Mouse (Mus musculus): Measurements from ENCODE around the gene Mlx. TPM values are rescaled to one million over a fixed set of nuclear protein-coding genes. Genes with fewer than 3 reads are reported as not detected.

Mlx gene
- polyA plus RNA-seq, 1 experiment: 20.3 TPM

GRCm38 (mm10) chr11:101130056-101130756 lies 43.1 kb downstream of the Mlx start:
- Histone ChIP-seq H3K4me1 (ENCODE audit: control insufficient read depth, insufficient read depth, insufficient read length) (no peaks in the 10 kb centered on the region), H3K36me3 (ENCODE audit: control insufficient read depth, insufficient read depth, low read length) (peaks cover 8% of the 10 kb centered on the region; the same call in 1 of the 2 replicates), H3K27me3 (ENCODE audit: control insufficient read depth, insufficient read depth, low read length) (no peaks in the 10 kb centered on the region), H3K4me3 (ENCODE audit: extremely low read depth, insufficient read depth, insufficient read length) (no peak overlapping the region), H3K27ac (ENCODE audit: insufficient read depth, low read length) (no peak overlapping the region)
- TF ChIP-seq CTCF (IDR thresholded peaks at IDR 0.05; ENCODE audit: extremely low read depth, insufficient read depth, insufficient read length, insufficient replicate concordance) (no peak), POLR2A (IDR thresholded peaks at IDR 0.05; ENCODE audit: low read depth, low read length) (no peak)
- no peak for DNase-seq (ENCODE audit: low read depth in 1 of 2, low spot score in 2 of 2)
- WGBS: 60% methylated on average over 18 of the region's 18 CpGs

GRCm38 (mm10) chr11:101131187-101131586 lies 44.1 kb downstream of the Mlx start:
- Histone ChIP-seq H3K27ac (ENCODE audit: insufficient read depth, low read length) (no peak overlapping the region), H3K4me3 (ENCODE audit: extremely low read depth, insufficient read depth, insufficient read length) (no peak overlapping the region), H3K4me1 (ENCODE audit: control insufficient read depth, insufficient read depth, insufficient read length) (no peaks in the 10 kb centered on the region), H3K27me3 (ENCODE audit: control insufficient read depth, insufficient read depth, low read length) (no peaks in the 10 kb centered on the region), H3K36me3 (ENCODE audit: control insufficient read depth, insufficient read depth, low read length) (peaks cover 5% of the 10 kb centered on the region; the same call in 1 of the 2 replicates)
- no peak for DNase-seq (ENCODE audit: low read depth in 1 of 2, low spot score in 2 of 2)
- 89% methylated on average over 2 of the region's 2 CpGs for WGBS
- TF ChIP-seq CTCF (IDR thresholded peaks at IDR 0.05; ENCODE audit: extremely low read depth, insufficient read depth, insufficient read length, insufficient replicate concordance) (no peak), POLR2A (IDR thresholded peaks at IDR 0.05; ENCODE audit: low read depth, low read length) (no peak)

DNA sequence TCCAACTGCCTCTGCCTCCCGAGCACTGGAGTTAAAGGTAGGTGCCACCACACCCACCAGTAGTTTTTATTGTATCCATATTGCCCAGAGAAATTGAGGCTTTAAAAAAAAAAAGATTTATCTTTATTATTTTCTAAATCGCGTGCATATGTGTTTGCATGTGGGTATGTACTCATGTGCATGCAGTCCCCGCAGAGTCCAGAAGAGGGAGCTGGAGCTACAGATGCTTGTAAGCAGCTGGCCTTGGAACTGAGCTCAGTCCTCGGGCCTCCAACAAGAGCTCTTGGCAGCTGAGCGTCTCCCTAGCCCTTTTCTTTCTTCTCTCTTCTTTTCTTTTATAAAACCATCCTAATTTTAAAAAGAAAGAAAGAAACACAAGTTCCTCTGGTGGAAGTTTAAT lies 44.6 kb downstream of the Mlx start:
- no peak overlapping the region for H3K27ac ChIP-seq (ENCODE audit: insufficient read depth, low read length)
- H3K4me1 ChIP-seq (ENCODE audit: control insufficient read depth, insufficient read depth, insufficient read length): no peaks in the 10 kb centered on the region
- 93% methylated on average over 6 of the region's 6 CpGs for WGBS
- no peaks in the 10 kb centered on the region for H3K27me3 ChIP-seq (ENCODE audit: control insufficient read depth, insufficient read depth, low read length)
- no peak overlapping the region for H3K4me3 ChIP-seq (ENCODE audit: extremely low read depth, insufficient read depth, insufficient read length)
- peaks cover under 1% of the 10 kb centered on the region; the same call in 1 of the 2 replicates for H3K36me3 ChIP-seq (ENCODE audit: control insufficient read depth, insufficient read depth, low read length)
- TF ChIP-seq CTCF (IDR thresholded peaks at IDR 0.05; ENCODE audit: extremely low read depth, insufficient read depth, insufficient read length, insufficient replicate concordance): no peak
- no peak for TF ChIP-seq POLR2A (IDR thresholded peaks at IDR 0.05; ENCODE audit: low read depth, low read length)
- no peak for DNase-seq (ENCODE audit: low read depth in 1 of 2, low spot score in 2 of 2)

GRCm38 (mm10) chr11:101133037-101133436 lies 46.0 kb downstream of the Mlx start:
- 42% methylated on average over 12 of the region's 12 CpGs for WGBS
- no peaks in the 10 kb centered on the region for H3K27me3 ChIP-seq (ENCODE audit: control insufficient read depth, insufficient read depth, low read length)
- no peak for DNase-seq (ENCODE audit: low read depth in 1 of 2, low spot score in 2 of 2)
- no peak overlapping the region for H3K27ac ChIP-seq (ENCODE audit: insufficient read depth, low read length)
- TF ChIP-seq POLR2A (IDR thresholded peaks at IDR 0.05; ENCODE audit: low read depth, low read length) (no peak), CTCF (IDR thresholded peaks at IDR 0.05; ENCODE audit: extremely low read depth, insufficient read depth, insufficient read length, insufficient replicate concordance) (no peak)
- no peaks in the 10 kb centered on the region for H3K36me3 ChIP-seq (ENCODE audit: control insufficient read depth, insufficient read depth, low read length)
- no peak overlapping the region for H3K4me3 ChIP-seq (ENCODE audit: extremely low read depth, insufficient read depth, insufficient read length)
- H3K4me1 ChIP-seq (ENCODE audit: control insufficient read depth, insufficient read depth, insufficient read length): no peaks in the 10 kb centered on the region

DNA sequence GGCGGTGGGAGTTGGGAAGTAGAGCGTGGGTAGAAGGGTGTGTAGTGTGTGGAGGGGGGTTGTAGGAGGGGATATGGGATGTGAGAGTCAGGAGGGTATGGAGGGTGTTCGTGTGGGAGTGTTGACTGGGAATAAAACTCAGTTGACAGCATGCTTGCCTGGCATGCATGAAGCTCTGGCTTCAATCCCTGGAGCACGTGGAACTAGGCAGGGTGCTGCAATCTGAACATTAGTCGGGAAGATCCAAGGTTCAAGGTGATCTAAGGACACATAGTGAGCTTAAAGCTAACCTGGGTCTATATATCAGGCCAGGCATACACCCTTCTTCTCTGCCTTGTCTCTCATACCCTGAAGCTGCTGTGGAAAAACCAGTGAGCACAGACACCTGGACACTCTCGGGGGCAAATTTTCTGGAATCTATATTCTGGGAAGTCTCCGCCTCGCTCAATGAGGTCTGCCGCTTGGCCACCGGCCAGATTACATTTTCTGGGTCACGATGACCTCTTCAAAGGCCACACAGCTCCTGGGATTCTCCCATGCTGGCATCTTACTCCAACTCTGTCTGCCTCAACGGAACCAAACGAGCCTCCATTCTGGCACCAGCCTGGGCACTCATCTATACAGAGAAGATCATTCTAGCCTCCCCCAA lies 47.3 kb downstream of the Mlx start:
- no peak overlapping the region for H3K27ac ChIP-seq (ENCODE audit: insufficient read depth, low read length)
- 86% methylated on average over 13 of the region's 13 CpGs for WGBS
- H3K36me3 ChIP-seq (ENCODE audit: control insufficient read depth, insufficient read depth, low read length): no peaks in the 10 kb centered on the region
- no peaks in the 10 kb centered on the region for H3K27me3 ChIP-seq (ENCODE audit: control insufficient read depth, insufficient read depth, low read length)
- no peak overlapping the region for H3K4me3 ChIP-seq (ENCODE audit: extremely low read depth, insufficient read depth, insufficient read length)
- TF ChIP-seq POLR2A (IDR thresholded peaks at IDR 0.05; ENCODE audit: low read depth, low read length): no peak
- TF ChIP-seq CTCF (IDR thresholded peaks at IDR 0.05; ENCODE audit: extremely low read depth, insufficient read depth, insufficient read length, insufficient replicate concordance): no peak
- no peak for DNase-seq (ENCODE audit: low read depth in 1 of 2, low spot score in 2 of 2)
- H3K4me1 ChIP-seq (ENCODE audit: control insufficient read depth, insufficient read depth, insufficient read length): no peaks in the 10 kb centered on the region

- no peak overlapping the region for H3K4me3 ChIP-seq (ENCODE audit: extremely low read depth, insufficient read depth, insufficient read length)
- H3K27ac ChIP-seq (ENCODE audit: insufficient read depth, low read length): no peak overlapping the region
- 0 out of 2 replicates have a peak, but pooled peaks cover 3% of the 10 kb centered on the region for H3K27me3 ChIP-seq (ENCODE audit: control insufficient read depth, insufficient read depth, low read length)
- WGBS: 88% methylated on average over 7 of the region's 7 CpGs
- no peak for TF ChIP-seq CTCF (IDR thresholded peaks at IDR 0.05; ENCODE audit: extremely low read depth, insufficient read depth, insufficient read length, insufficient replicate concordance)
- TF ChIP-seq POLR2A (IDR thresholded peaks at IDR 0.05; ENCODE audit: low read depth, low read length): no peak
- no peaks in the 10 kb centered on the region for H3K4me1 ChIP-seq (ENCODE audit: control insufficient read depth, insufficient read depth, insufficient read length)
- no peaks in the 10 kb centered on the region for H3K36me3 ChIP-seq (ENCODE audit: control insufficient read depth, insufficient read depth, low read length)
- no peak for DNase-seq (ENCODE audit: low read depth in 1 of 2, low spot score in 2 of 2)
Measured at GRCm38 (mm10) chr11:101137000-101137399, 49.9 kb downstream of the Mlx start.

Measured in spleen, adult 2 months (tissue).